Mouse (Mus musculus) gastrocnemius, adult 8-10 months (tissue): ENCODE data around the gene Pdf. TPM values are rescaled to one million over a fixed set of nuclear protein-coding genes. Genes with fewer than 3 reads are reported as not detected.

Experiments
- DNase-seq, 2 experiments: peaks; one replicate each; pipeline ENCODE4 v3.0.0; 2022; ENCODE audit warnings: low spot score in 2 of 2
- total RNA-seq, 4 experiments: library from RNA; stranded (reverse); gene quantifications; 2 replicates each; pipeline ENCODE4 v1.2.4; 2022

The Pdf gene
- total RNA-seq = 10 to 100 TPM; 40.9 to 60.7 (median 54.2) TPM

DNA sequence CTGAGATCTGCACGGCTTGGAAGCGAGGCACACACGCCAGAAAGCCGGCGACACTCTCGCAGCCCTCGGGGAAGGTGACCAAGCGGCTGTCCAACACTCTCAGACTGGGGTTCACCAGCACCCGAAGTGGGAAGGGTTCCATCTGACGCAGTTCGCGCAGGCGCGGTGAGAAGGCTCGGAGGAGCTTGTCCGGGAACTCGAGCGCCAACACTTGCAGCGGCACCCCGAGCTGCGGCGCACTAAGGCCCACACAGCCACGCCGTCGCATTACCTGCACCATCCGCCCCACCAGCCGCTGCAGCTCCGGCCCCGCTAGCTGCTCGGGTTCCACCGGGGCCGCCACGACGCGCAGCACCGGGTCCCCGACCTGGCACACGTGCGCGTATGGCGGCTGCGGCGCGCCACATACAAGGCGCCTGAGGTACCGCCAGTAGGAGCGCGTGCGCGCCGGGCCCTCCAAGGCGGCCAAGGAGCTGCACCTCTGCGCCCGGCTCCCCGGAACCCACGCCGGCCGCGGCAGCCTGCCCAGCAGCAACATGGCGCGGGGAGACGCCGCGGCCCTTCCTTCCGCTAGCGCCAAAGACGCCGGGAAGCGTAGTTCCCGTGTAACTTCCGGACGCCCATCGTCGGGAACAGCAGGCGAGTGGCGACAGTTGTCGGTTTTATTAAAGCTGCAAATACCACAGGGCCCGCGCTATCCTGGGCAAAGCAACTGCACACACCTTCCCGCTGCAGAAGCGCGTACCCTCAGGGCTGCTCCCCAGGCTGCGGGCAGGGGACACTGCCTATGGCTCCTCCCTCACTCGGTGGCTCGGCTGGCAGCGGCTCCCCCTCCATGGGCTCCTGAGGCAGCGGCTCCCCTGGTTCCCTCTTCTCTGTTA, at the start of gene Pdf:
Gene Pdf, minus strand, starts transcription at position 554 of the 881 bp plus-strand sequence.
- DNase-seq = peak; percentile 56 to 71

DNA sequence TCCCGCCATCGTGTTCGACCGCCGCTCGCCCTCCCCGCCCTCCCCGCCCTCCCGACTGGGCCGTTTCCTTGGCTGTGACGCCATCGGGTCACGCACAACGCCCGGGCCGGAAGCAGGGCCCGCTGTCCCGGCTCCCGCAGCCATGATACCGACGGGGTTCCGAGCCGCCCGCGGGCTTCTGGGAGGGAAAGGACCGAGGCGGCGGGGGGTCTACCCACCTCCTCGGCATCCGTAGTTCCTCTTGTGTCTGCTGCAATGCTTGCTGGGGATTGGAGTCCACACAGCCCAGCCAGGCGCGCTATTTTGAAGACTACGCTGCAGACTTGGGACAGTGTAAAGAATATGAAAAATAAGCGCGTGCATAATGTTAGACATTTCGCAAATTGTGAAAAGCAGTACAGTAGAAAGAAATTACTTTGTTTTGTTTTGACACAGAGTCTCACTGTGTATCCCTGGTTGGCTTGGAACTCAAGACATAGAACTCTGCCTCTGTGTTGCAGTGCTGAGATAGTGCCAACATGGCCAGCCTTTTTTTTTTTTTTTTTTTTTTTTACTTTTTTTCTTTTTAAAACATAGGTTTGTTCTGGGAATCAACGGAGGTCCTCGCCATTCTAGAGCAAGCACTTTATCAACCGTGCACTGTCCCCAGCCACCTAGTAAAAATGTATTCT, 48.1 kb upstream of the Pdf start, which contains the start of gene Terf2:
Gene Terf2, minus strand, starts transcription at position 182 of the 671 bp plus-strand sequence.
- DNase-seq = peak; percentile 91 to 93

DNA sequence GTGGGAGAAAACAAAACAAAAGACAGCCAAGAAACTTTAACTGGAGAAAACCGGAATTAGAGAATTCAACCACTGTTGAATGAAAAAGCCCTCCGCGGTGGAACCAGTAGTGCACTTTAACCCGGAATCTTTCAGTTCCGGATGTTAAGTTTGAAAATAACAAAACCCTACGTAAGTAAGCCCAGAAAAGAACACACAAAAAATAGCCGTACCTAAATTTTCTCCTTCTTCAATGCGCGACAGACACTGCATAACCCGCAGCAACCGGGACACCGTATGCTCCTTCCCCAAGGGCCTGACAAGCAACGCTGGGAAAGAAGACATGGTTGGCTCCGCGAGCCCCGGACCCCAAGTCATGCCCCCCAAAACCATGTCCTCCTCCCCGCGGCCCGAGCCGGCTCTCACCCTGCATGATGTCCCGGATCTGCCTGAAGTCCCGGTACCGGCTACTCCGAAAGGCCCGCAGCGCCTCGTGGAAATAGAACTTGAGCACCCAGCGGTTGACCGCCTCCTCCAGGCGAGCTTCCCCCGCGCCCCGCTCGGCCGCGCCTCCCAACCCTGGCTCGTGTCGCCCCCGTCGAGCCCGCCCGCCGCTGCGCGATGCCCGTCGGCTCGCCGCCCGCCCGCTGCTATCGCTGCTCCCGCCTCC, 47.4 kb upstream of the Pdf start:
- DNase-seq = no peak

DNA sequence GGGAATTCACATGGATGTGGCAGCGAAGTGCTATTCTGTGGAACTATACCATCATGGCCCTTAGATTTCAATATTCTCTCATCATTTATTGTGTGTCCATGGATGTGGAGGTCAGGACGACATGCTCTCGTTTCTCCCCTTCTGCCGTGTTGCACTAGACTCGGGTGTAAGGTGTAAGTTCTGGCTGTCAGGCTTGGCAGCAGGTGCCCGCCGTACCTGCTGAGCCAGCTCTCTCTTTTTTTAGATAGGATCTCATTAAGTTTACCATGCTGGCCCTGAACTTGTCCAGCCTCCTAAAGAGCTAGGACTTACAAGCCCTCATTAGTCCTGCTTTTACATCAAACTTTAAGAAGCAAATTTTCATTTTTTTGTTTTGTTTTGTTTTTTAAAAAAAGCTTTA, 42.1 kb upstream of the Pdf start:
- DNase-seq = peak; percentile 30 to 59

DNA sequence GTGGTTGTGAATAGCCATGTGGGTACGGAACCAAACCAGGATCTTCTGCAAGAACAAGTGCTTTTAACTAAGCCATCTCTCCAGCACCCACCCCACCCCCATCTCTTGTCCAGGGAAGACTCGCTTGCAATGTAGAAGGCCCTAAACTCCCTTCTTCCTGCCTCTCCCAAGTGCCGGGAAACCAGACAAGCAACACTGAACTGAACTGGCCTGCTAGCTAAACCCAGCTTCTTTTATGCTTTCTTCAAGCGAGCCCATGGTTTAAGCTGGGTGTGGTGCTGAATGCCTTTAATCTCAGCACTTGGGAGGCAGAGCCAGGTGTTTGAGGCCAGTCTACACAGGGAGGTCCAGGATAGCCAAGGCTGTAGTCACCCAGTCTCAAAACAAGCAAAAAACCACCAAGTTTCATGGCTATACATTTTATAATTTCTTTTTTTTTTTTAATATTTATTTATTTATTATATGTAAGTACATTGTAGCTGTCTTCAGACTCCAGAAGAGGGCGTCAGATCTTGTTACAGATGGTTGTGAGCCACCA, 40.2 kb upstream of the Pdf start:
- DNase-seq = no peak

DNA sequence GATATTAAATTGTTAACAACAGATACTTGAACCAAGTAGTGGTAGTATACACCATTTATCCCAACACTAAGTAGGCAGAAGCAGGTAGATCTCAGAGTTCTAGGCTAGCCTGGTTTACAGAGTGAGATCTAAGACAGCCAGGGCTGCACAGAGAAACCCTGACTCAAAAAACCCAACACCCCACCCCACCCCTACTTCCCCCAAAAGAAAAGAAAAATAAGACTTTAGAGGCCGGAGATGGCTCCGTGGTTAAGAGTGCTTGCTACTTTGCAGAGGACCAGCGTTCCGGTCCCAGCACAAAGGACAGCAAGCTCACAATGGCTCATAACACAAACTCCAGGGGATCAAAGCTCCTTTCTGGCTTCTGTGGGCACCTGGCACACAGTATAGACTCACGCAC, 37.6 kb upstream of the Pdf start:
- no peak for DNase-seq

DNA sequence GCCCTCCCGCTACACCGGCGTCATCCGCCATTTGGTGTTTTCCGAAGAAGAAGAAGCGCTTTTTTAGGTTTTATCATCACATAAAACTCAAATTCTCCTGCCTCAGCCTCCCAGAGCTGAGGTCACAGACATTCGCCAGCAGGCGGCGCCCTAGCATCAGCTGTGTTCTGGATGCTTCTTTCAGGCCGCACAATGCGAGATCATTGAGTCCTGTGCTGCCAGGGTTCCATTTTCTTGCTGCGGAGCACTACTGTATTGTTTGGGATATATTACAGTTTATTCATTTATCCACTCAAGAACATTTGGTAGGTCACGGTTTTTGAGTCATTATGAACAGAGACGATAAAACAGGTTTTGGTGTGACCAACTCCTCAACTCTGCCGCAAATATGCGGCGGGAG, 36.9 kb upstream of the Pdf start:
- no peak for DNase-seq

DNA sequence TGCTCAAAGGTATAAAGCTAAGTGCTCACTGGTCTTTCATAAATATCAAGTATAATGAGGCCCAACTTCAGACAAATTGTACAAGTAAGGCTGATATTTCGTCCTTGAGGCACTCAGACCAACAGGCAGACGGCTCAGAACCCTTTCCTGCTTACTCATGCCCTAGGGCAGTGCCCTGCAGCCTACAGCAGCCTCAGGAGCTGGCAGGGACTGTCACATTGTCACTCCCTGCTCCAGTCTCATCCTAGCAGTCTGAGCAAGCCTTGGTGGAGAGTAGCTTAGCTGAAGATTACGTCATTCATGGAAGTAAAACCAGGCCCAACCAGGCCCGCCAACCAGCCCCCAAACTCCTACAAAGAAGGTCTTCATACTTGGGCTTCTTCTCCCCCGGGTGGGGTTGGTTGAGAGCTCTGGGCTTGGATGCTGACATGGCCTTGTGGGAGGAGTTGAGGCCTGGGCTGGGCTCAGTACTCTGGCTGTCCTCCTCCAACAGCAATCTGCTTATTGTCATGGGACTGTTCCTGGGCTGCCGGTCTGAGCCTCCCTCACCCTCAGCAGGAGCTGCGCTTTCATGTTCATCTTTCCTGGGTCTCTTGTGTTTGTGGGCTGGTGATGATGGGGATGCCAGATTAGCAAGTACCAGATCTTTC, 27.9 kb upstream of the Pdf start:
- no peak for DNase-seq

DNA sequence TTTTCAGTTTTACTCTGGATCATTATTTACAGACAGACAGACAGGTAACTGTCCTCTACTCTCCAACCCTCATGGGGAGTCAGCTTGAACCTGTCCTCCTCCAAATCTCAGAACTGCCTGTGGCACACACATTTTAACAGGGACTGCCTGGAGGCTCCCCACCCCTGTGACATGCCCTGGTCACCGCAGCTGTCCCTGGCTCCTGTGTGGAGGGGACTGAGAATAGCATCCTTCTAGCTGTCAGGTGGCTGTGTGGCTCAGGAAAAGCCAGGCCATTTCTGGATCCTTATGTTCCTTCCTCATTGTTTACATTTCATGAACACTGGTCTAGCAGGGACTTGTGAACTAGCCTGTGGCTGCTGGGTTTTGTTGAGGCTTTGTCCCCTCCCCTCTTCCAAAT, 25.7 kb upstream of the Pdf start:
- DNase-seq = no peak

DNA sequence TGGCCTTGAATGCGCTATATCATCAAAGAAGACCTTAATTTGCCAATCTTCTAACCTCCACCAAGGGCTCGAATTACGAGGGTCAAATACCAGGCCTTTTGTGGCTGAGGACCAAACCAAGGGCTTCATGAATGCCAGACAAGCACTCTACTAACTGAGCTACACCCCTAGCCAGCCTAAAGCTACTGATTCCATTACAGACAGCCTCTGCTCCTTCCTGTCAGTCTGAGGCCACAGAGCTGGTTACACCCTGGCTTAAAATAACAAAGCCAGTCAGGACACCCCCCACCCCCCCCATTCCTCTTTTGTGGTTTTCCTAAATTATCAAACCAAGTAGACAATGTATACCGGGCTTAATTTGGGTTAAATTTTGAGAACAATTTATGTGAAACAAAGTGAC, 25.3 kb upstream of the Pdf start:
- no peak for DNase-seq

DNA sequence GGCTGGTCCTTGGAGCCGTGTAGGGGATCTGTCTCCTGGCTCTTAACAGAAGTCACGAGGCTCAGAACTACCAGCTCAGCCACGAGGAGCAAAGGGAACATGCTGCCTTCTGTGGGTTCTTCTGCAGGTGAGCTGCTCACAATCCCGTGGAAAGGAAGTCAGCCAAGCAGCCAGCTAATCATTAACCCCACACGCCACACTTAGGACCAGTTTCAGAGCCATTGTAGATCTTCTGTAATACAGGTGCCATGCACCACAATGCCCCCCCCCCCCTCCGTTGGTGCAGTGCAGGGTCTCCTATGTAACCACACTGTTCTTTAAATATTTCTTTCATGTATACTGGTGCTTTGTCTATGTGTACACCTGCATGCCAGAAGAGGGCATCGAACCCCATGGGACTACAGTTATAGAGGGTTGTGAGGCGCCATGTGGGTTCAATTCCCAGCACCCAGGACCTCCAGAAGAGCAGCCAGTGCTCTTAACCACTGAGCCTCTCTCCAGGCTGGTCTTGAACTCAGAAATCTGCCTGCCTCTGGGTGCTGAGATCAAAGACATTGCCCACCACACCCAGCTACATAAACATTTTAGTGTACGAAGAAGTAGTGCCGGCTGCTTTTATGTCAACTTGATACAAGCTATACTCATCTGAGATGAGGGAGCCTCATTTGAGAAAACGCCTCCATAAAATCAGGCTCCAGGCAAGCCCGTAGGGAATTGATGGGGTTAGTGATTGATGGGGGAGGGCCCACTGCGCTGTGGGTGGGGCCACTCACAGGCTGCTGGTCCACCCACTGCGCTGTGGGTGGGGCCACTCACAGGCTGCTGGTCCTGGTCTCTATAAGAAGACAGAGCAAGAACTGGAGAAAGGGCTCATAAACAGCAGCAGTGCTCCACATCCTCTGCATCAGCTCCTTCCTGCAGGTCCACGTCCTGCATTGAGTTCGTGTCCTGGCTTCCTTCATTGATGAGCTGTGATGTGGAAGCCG, 17.4 kb upstream of the Pdf start, which contains the start of gene Tmed6:
Gene Tmed6, minus strand, starts transcription at position 134 of the 986 bp plus-strand sequence.
- no peak for DNase-seq

DNA sequence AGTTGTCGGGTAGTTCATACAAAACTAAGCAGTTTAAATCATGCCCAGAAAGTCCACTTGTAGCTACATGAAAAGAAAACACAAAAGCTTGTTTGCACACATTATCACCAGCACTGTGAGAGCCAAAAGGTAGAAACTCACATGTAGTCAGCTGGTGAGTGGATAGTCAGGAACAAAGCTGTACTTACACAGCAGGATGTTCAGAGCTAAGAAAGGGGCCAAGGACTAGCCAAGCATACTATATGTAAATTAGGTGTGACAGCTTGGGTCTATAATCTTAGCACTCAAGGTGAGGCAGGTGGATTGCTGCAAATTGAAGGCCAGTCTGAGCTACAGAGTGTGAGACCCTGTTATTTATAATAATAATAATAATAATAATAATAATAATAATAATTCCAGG, 14.2 kb upstream of the Pdf start:
- no peak for DNase-seq

DNA sequence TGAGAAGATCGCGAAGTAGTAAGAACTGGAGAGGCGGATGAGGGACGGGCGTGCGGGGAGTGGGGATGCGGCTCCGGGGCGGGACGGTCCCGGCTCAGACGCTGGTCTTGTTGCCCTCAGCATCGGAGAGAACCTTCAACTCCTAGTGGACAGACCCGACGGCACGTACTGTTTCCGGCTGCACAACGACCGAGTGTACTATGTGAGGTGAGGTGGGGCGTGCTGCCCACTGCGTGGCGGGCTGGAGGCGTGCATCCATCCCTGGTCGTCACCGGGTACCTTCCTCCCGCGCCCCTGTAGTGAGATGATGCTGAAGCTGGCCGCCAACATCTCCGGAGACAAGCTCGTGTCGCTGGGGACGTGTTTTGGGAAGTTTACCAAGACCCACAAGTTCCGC, 8.6 kb upstream of the Pdf start:
- DNase-seq = no peak

DNA sequence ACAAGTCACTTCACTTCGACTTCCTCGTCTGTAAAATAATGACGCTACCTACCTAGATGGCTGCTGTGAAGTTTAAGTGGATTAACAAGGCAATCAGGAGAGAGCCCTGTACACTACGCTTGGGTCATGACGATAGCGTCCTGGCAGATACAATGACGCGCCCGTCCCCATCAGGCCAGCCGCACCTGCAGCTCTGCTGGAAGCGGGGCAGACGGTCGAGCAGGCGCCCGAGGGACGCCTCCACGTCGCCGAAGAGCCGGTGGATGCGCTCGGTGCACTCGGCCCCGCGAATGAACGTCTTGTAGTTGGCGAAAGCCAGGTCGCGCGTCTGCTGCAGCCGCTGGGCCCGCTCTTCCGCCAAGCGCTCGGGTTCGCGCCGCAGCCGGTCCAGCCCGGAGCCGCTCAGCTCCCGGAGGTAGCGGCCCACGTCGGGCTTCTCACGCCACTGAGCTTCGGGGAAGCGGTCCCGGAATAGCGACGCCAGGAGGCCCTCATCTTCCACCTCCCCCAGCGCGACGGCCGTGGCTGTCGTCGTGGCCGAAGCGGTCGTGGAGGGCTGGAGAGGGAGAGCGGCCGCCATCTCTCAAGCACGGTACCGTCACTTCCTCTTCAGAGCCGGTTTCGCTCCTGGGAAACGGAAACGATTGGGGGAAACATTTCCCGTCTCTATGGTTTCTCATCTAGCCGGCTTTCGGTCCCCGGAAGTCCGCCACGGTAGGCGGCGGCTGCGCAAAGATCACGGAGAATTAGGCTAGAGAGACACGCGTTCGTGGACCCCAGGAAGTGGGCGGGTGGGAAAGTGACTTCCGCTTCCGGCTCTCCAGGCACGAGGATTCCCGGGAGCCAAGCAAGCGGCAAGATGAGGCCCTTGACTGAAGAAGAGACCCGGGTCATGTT, 7.9 kb upstream of the Pdf start, which contains the start of the genes Cog8 and Nip7:
Gene Cog8, minus strand, starts transcription at position 614 of the 897 bp plus-strand sequence.
Gene Nip7, plus strand, starts transcription at position 802 of the 897 bp plus-strand sequence.
- peak; percentile 94 for DNase-seq

DNA sequence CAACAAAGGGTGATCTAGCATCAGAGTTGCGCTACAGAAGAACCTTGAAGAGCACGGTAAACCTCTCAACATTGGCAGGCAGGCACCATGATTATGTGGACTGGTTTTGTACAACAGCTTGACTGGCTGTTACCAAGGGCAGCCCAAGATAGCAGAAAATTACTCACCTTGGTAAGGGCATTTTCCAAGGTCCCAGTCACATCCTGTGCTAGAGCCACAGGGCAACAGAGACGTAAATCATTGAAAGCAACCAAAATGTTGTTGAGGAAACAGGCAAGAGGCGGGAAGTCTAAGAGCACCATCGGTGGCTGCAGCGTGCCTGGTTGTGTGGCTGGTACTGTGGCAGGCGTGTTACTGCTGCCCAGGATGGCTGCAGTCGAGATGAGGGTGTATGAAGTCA, 3.6 kb upstream of the Pdf start:
- DNase-seq = no peak

DNA sequence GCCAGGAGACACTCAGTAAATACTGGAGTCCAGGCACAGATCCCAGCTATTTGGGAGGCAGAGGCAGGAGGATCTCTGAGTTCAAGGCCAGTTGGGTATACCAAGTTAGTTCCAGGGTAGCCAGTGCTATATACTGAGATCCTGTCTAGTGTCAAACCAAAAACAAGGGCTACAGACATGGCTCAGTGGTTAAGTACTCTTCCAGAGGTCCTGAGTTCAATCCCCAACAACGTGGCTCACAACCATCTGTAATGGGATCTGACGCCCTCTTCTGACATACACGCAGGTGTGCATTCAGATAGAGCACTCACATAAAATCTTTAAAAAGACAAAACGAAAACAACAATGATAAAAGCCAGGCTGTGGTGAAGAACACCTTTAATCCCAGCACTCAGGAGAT, 1.1 kb upstream of the Pdf start:
- DNase-seq = no peak

DNA sequence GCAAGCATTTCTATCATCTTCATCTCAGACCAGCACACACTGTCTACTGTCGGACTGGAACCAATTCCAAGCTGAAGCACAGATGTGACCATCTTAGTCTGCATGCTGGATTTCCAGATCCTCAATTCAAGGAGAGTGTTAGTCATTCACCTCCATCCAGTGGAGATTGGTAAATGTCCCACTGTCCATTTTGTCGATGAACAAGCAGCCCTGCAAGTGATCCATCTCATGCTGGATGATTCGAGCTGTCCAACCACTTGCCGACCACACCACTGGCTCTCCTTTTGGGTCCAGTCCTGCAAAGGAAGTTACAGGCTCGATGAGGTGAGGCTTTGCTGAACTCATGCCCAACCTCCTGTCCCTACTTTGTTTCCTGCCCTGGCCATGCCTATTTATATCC, 1.4 kb downstream of the Pdf start:
- no peak for DNase-seq

DNA sequence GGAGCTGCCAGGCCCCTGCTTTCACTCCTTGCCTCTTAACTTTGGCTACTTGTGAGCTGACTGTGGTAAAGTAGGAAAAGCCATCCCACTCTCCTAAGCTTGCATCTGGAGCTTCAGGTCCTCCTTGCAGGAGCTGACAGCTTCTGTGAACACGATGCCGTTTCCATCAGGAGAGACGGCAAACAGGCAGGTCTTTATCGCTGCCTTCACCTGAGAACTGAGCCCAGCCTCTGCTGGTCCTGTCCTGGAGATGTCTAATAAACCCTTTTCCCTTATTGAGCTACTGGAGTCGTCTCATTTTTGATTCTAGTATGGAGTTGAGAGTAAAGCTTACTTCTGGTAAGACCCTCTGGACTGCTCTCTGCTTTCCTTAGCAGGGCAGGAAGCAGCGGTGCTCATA, 2.9 kb downstream of the Pdf start:
- DNase-seq = no peak

DNA sequence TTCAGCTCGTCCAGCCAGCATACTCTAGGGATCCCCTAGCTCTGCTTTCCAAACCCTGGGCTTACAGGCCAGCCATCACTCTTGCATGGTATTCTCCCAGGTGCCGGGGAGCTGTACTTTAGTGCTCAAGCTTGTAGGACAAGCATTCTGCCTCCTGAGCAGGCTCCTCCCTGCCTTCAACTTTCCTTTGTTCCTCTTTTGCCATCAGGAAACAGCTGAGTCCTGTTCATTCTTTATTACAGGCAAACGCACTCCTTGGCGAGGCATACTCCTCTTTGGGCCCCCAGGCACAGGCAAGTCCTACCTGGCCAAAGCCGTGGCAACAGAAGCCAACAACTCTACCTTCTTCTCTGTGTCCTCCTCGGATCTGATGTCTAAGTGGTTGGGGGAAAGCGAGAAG, 7.8 kb downstream of the Pdf start:
- DNase-seq = no peak
